Mouse (Mus musculus) limb, embryonic 12.5 days (tissue): Measurements from ENCODE around the gene Akp3. TPM values are rescaled to one million over a fixed set of nuclear protein-coding genes. Genes with fewer than 3 reads are reported as not detected.

ENCODE experiments used
- ATAC-seq: fragments of 200-750 bp; cut with Nextera tagmentation; 2 replicates; pipeline ENCODE4 v1.8.0; 2017; ENCODE audit warnings: low read depth, moderate TSS enrichment; ENCODE audit not compliant: insufficient number of reproducible peaks, insufficient read depth, low FRiP score, low TSS enrichment
- H3K27ac ChIP-seq: fragments of 300-500 bp; sonication (generic); 2 replicates; pipeline ENCODE4 v1.5.1; 2016; ENCODE audit warnings: mild to moderate bottlenecking, moderate library complexity
- H3K27me3 ChIP-seq: fragments of 300-500 bp; sonication (generic); 2 replicates; pipeline ENCODE4 v1.6.1; 2016; ENCODE audit warnings: mild to moderate bottlenecking, moderate library complexity
- H3K36me3 ChIP-seq: fragments of 300-500 bp; sonication (generic); 2 replicates; pipeline ENCODE4 v1.6.1; 2016; ENCODE audit warnings: mild to moderate bottlenecking, moderate library complexity
- H3K4me1 ChIP-seq: fragments of 300-500 bp; sonication (generic); replicated peaks from 2 replicates; pipeline ENCODE4 v1.6.1; 2016
- H3K4me2 ChIP-seq: fragments of 300-500 bp; sonication (generic); 2 replicates; pipeline ENCODE4 v1.6.1; 2016; ENCODE audit warnings: mild to moderate bottlenecking, moderate library complexity
- H3K4me3 ChIP-seq: fragments of 300-500 bp; sonication (generic); replicated peaks from 2 replicates; pipeline ENCODE4 v1.5.1; 2016; ENCODE audit warnings: mild to moderate bottlenecking
- H3K9ac ChIP-seq: fragments of 300-500 bp; sonication (generic); replicated peaks from 2 replicates; pipeline ENCODE4 v1.6.1; 2016; ENCODE audit warnings: mild to moderate bottlenecking, moderate library complexity
- H3K9me3 ChIP-seq: fragments of 300-500 bp; sonication (generic); 2 replicates; pipeline ENCODE4 v1.6.1; 2016; ENCODE audit warnings: mild to moderate bottlenecking, moderate library complexity
- WGBS: fragments of 180-500 bp; shearing (Covaris S2); methylation state at CpG from one replicate; pipeline ENCODE4 v1.1.7; 2016; 5-methylcytosine and 5-hydroxymethylcytosine counted together
- polyA plus RNA-seq: library from polyadenylated mRNA; unstranded; fragments of >200 nt; fragmentation: Nextera tagmentation; extraction: Ambion mirVana; gene quantifications from 2 replicates; pipeline ENCODE4 v1.2.1, GENCODE M21; 2016

Akp3 gene
- polyA plus RNA-seq, 1 experiment from 2014 or later = not detected

DNA sequence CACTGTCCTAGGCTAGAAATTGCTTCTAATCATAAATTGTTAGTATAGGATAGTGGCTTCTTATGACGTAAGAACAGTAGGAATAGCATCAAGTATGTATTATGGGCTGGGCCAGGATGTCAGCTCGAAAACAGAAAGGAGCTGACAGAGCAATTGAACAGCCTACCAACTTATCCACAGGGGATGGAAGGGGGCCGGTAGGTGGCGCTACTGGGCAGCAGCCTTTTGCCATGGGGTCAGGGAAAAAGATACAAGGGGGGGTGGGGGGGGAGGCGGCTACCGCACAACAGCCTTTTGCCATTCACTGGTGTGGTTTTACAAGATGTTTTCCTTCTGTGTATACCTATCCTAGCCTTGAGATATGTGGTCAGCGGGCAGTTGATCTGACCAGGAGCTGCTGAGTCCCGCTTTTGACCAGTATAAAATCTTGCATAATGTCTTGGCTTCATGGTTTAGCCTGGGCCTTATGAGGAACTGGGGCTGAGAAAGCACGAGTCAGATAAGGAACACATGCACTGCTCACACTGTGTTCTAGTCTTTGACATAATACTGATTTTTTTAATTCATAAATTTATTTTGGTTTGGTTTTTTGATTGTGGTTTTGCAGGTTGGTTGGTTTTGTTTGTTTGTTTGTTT, 12.9 kb upstream of the Akp3 start:
- Histone ChIP-seq H3K9me3 (no peaks in the 10 kb centered on the region), H3K27ac (no peak overlapping the region), H3K4me1 (no peaks in the 10 kb centered on the region), H3K9ac (no peak overlapping the region), H3K36me3 (no peaks in the 10 kb centered on the region), H3K4me3 (no peak overlapping the region), H3K27me3 (no peaks in the 10 kb centered on the region), H3K4me2 (no peak overlapping the region)
- no peak for ATAC-seq
- WGBS = 40% methylated on average over 9 of the region's 9 CpGs

DNA sequence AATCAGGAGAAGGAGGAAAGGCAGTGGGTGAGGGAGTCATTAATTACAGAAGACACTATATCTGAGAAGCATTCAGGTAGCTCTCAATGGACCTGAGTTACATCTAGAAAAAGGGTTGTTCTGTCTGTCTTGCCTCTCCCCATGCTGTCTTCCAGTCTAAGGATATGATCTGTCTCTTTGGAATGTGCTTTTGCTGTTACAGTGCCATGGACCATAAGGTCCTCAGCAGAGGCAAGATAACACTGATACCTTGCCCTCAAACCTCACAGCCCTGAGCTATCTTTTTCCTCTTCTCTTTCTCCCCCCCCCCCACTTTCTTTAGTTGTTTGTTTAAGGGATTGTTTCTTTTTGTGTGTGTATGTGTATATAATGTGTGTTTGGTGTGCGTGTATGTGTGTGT, 10.0 kb upstream of the Akp3 start:
- H3K9ac ChIP-seq = no peak overlapping the region
- no peaks in the 10 kb centered on the region for H3K36me3 ChIP-seq

DNA sequence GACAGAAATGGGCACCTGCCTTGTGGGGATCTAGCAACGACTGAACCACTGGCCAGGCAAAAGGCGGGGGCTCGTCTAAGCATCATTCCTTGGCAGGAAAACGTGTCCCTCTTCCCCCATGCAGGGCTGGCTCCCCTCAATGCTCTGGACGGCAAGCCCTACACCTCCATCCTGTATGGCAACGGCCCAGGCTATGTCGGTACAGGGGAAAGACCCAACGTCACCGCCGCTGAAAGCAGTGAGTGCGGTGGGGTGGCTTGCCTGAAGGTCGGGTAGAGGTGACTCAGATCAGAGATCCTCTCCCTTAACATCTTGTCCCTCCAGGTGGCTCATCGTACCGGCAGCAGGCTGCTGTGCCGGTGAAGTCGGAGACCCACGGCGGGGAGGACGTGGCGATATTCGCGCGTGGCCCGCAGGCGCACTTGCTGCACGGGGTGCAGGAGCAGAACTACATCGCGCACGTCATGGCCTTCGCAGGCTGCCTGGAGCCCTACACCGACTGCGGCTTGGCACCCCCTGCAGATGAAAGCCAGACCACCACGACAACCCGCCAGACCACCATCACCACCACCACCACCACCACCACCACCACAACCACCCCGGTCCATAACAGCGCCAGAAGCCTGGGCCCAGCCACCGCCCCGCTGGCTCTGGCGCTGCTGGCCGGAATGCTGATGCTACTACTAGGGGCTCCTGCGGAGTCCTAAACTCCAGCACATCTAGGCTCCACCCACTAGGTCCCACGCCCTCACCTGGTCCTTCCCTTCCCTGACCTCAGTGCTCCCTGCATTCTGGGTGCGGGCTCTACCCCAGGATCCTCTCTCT, 2.6 kb downstream of the Akp3 start:
- peak; percentile 40; the same call in 1 of the 2 replicates for ATAC-seq
- no peak overlapping the region for H3K9ac ChIP-seq
- peak overlapping the region; percentile 28 for H3K4me3 ChIP-seq
- H3K4me1 ChIP-seq = 0 out of 2 replicates have a peak, but pooled peaks cover 4% of the 10 kb centered on the region
- no peak overlapping the region for H3K27ac ChIP-seq
- H3K36me3 ChIP-seq = no peaks in the 10 kb centered on the region
- 8% methylated on average over 42 of the region's 43 CpGs for WGBS
- H3K4me2 ChIP-seq = peak overlapping the region; percentile 43
- peaks cover 57% of the 10 kb centered on the region for H3K27me3 ChIP-seq
- no peaks in the 10 kb centered on the region for H3K9me3 ChIP-seq

More for the DNA sequence above, 10.0 kb upstream of the Akp3 start:
- Histone ChIP-seq H3K4me1 (no peaks in the 10 kb centered on the region), H3K4me3 (no peak overlapping the region), H3K27ac (no peak overlapping the region), H3K9me3 (no peaks in the 10 kb centered on the region), H3K4me2 (no peak overlapping the region), H3K27me3 (no peaks in the 10 kb centered on the region)
- no peak for ATAC-seq
- 95% methylated on average over 1 of the region's 1 CpGs for WGBS

- Histone ChIP-seq H3K27me3 (peaks cover 32% of the 10 kb centered on the region), H3K9ac (no peak overlapping the region), H3K9me3 (no peaks in the 10 kb centered on the region), H3K4me3 (no peak overlapping the region), H3K4me1 (0 out of 2 replicates have a peak, but pooled peaks cover 4% of the 10 kb centered on the region), H3K4me2 (no peak overlapping the region), H3K27ac (no peak overlapping the region), H3K36me3 (no peaks in the 10 kb centered on the region)
- ATAC-seq = no peak
- WGBS = 95% methylated on average over 4 of the region's 4 CpGs
Measured at GRCm38 (mm10) chr1:87131803-87132202, 7.0 kb downstream of the Akp3 start.

DNA sequence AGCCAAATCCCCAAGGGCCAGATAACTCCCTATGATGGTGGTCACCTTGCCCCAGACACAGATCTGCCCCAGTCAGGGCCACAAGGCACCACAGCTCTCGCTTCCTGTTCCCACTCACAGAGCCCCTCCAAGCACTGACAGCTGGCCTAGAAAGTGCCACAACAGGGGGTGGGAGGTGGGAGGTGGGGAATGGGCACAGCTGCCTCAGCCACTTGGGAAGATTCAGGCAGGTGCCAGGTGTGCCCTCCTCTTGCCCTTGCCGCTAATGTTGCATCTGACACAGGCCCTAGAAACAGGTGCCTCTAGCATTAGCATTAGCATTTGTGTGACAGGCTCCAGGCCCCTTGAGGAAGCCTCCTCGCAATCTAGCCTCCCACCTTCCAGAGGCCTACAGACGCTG, 16.8 kb downstream of the Akp3 start:
- H3K27me3 ChIP-seq = peaks cover 9% of the 10 kb centered on the region; the same call in 1 of the 2 replicates
- H3K4me3 ChIP-seq = no peak overlapping the region
- no peaks in the 10 kb centered on the region for H3K9me3 ChIP-seq
- H3K36me3 ChIP-seq = no peaks in the 10 kb centered on the region
- ATAC-seq = no peak
- no peak overlapping the region for H3K9ac ChIP-seq
- H3K4me1 ChIP-seq = no peaks in the 10 kb centered on the region
- no peak overlapping the region for H3K27ac ChIP-seq
- WGBS = 74% methylated on average over 4 of the region's 4 CpGs
- H3K4me2 ChIP-seq = no peak overlapping the region

DNA sequence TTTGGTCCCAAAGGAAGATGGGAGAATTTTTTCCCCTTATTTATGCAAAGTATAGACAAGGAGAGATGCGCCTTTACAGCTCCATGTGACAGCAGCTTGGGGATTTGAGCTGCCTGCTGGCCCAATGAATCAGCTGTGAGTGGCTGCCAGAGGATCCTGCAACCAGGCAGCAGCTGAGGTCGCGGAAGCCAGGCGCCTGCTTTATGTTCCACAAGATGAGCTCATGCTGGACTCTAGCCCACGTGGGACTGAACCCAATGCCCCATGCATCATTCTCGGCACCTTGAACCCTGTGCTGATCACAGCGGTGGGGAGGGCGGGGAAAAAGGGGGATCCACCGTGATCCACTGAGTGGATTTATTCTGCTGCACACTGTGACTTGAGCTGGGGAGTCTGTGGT, 17.7 kb downstream of the Akp3 start:
- H3K9me3 ChIP-seq = no peaks in the 10 kb centered on the region
- H3K4me1 ChIP-seq = no peaks in the 10 kb centered on the region
- H3K27ac ChIP-seq = no peak overlapping the region
- no peak for ATAC-seq
- no peak overlapping the region for H3K4me3 ChIP-seq
- no peaks in the 10 kb centered on the region for H3K36me3 ChIP-seq
- 67% methylated on average over 9 of the region's 9 CpGs for WGBS
- H3K9ac ChIP-seq = no peak overlapping the region
- H3K27me3 ChIP-seq = peaks cover 9% of the 10 kb centered on the region; the same call in 1 of the 2 replicates
- H3K4me2 ChIP-seq = no peak overlapping the region

DNA sequence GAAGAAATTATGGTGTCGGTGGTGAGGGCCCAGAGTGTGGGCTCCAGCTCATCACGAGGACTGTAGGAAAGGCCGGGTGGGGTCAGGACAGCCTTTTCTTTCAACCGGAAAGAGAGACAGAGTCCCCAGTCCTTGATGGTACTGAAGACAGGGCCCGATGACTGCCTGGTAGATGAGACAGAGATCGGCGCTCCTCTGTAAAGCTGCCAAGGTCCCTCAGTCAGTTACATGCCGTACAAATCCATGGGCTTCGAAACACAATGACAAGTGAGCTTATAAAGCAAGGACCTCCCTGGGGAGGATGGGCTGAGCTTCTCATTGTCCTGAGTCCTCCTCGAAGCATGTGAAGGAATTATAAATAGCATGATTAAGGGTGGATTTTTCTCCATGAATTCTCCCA, 18.4 kb downstream of the Akp3 start:
- no peak overlapping the region for H3K27ac ChIP-seq
- no peak for ATAC-seq
- no peak overlapping the region for H3K4me3 ChIP-seq
- no peak overlapping the region for H3K4me2 ChIP-seq
- WGBS = 85% methylated on average over 10 of the region's 10 CpGs
- H3K36me3 ChIP-seq = no peaks in the 10 kb centered on the region
- H3K9me3 ChIP-seq = no peaks in the 10 kb centered on the region
- peaks cover 15% of the 10 kb centered on the region for H3K27me3 ChIP-seq
- no peak overlapping the region for H3K9ac ChIP-seq
- H3K4me1 ChIP-seq = no peaks in the 10 kb centered on the region

DNA sequence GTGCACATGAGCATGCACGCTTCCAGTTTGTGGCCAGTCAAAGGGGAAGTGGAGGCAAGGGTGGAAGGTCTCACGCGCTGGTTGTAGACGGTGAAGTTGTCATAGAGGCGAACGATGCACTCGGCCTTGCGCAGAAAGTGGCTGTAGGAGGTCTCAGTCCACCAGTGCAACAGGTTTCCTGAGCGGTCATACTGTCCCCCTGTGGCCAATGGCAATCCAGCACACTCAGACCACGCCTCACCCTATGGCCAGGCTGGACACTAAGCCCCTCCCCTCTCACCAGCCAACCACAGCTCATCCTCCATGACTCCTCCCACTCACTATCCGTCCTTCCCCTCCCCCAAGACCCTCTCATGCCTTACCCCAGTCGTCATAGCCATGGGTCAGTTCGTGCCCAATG, 24.6 kb downstream of the Akp3 start:
- Histone ChIP-seq H3K4me1 (peaks cover 9% of the 10 kb centered on the region), H3K36me3 (no peaks in the 10 kb centered on the region), H3K4me3 (no peak overlapping the region), H3K9ac (no peak overlapping the region), H3K4me2 (no peak overlapping the region), H3K9me3 (no peaks in the 10 kb centered on the region), H3K27me3 (peaks cover 66% of the 10 kb centered on the region), H3K27ac (no peak overlapping the region)
- 27% methylated on average over 13 of the region's 13 CpGs for WGBS
- ATAC-seq = no peak

- Histone ChIP-seq H3K36me3 (no peaks in the 10 kb centered on the region), H3K27ac (no peak overlapping the region), H3K4me1 (peaks cover 21% of the 10 kb centered on the region), H3K4me3 (no peak overlapping the region), H3K27me3 (peaks cover 84% of the 10 kb centered on the region), H3K9ac (no peak overlapping the region), H3K9me3 (no peaks in the 10 kb centered on the region), H3K4me2 (no peak overlapping the region)
- 79% methylated on average over 6 of the region's 6 CpGs for WGBS
- no peak for ATAC-seq
Measured at GRCm38 (mm10) chr1:87151286-87151685, 26.5 kb downstream of the Akp3 start.

- H3K4me2 ChIP-seq = peak overlapping the region; percentile 59
- no peaks in the 10 kb centered on the region for H3K36me3 ChIP-seq
- no peak overlapping the region for H3K9ac ChIP-seq
- 2% methylated on average over 72 of the region's 72 CpGs for WGBS
- H3K27me3 ChIP-seq = peaks cover 99% of the 10 kb centered on the region
- peaks cover 22% of the 10 kb centered on the region for H3K4me1 ChIP-seq
- no peak overlapping the region for H3K27ac ChIP-seq
- H3K4me3 ChIP-seq = peak overlapping the region; percentile 45
- no peak for ATAC-seq
- H3K9me3 ChIP-seq = no peaks in the 10 kb centered on the region
Measured at GRCm38 (mm10) chr1:87153776-87154500, 29.2 kb downstream of the Akp3 start.

DNA sequence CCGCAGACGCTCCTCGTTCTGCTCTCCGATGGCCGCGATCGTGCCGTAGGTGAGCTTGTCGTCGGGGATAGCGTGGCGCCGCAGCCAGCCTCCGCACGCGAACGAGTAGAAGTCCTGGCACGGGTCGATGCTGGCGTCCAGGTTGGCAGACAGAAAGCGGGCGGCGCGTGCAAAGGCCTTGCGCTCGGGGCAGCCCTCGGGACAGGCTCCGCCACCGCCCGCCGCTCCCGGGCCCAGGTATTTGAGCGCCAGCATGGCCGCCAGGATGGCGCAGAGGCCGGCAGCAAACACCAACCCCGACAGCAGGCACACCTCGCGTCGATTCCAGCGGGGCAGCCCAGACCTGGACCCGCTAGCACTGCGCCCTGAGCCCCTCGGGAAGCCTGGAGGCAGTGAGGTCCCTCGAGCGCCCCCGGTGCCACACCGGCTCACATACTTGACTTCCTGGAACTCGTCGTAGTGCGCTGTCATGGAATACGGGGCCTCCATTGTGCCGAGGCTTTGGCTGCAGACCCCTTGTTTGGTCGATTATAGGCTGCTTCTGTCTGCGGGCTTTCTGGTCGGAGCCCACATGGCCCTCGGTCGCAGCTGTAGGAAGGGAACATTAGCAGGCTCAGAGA, 29.8 kb downstream of the Akp3 start:
- Histone ChIP-seq H3K36me3 (no peaks in the 10 kb centered on the region), H3K4me2 (peak overlapping the region; percentile 59), H3K4me3 (peak overlapping the region; percentile 45), H3K27me3 (peaks cover 99% of the 10 kb centered on the region), H3K9me3 (no peaks in the 10 kb centered on the region), H3K4me1 (peaks cover 22% of the 10 kb centered on the region), H3K27ac (no peak overlapping the region), H3K9ac (no peak overlapping the region)
- no peak for ATAC-seq
- WGBS = 2% methylated on average over 58 of the region's 58 CpGs
